Mouse (Mus musculus) liver, embryonic 13.5 days (tissue): ENCODE measurements at regions not wholly inside any gene's neighbourhood (a gene's known extent, or its start where the extent isn't known, plus 50 kb on each side); places are given as distances from the start of the nearest gene placed in this dataset.

Experiments
- ATAC-seq: fragments of 200-750 bp; cut with Nextera tagmentation; 2 replicates; pipeline ENCODE4 v1.8.0; 2017; ENCODE audit warnings: low read depth, mild to moderate bottlenecking, moderate number of reproducible peaks, moderate library complexity
- DNase-seq: peaks from one replicate; pipeline ENCODE4 v3.0.0; 2022
- H3K27ac ChIP-seq: fragments of 300-500 bp; sonication (generic); 2 replicates; pipeline ENCODE4 v1.5.1; 2015; ENCODE audit warnings: moderate library complexity, mild to moderate bottlenecking, inconsistent platforms
- H3K27me3 ChIP-seq: fragments of 300-500 bp; sonication (generic); 2 replicates; pipeline ENCODE4 v1.6.1; 2015; ENCODE audit warnings: mild to moderate bottlenecking, inconsistent platforms
- H3K36me3 ChIP-seq: fragments of 300-500 bp; sonication (generic); 2 replicates; pipeline ENCODE4 v1.6.1; 2015; ENCODE audit warnings: mild to moderate bottlenecking, inconsistent platforms
- H3K4me1 ChIP-seq: fragments of 300-500 bp; sonication (generic); replicated peaks from 2 replicates; pipeline ENCODE4 v1.6.1; 2015; ENCODE audit warnings: inconsistent platforms
- H3K4me2 ChIP-seq: fragments of 300-500 bp; sonication (generic); 2 replicates; pipeline ENCODE4 v1.6.1; 2015; ENCODE audit warnings: inconsistent platforms, mild to moderate bottlenecking, moderate library complexity
- H3K4me3 ChIP-seq: fragments of 300-500 bp; sonication (generic); replicated peaks from 2 replicates; pipeline ENCODE4 v1.5.1; 2015; ENCODE audit warnings: mild to moderate bottlenecking, inconsistent platforms
- H3K9ac ChIP-seq: fragments of 300-500 bp; sonication (generic); 2 replicates; pipeline ENCODE4 v1.6.1; 2015; ENCODE audit warnings: mild to moderate bottlenecking, inconsistent platforms
- H3K9me3 ChIP-seq: fragments of 300-500 bp; sonication (generic); replicated peaks from 2 replicates; pipeline ENCODE4 v1.6.1; 2016; ENCODE audit warnings: inconsistent platforms
- WGBS: fragments of 180-500 bp; shearing (Covaris S2); methylation state at CpG from one replicate; pipeline ENCODE4 v1.1.7; 2015; ENCODE audit not compliant: insufficient replicate concordance; 5-methylcytosine and 5-hydroxymethylcytosine counted together

- Histone ChIP-seq H3K36me3 (no peaks in the 10 kb centered on the region), H3K27ac (no peak overlapping the region), H3K27me3 (no peaks in the 10 kb centered on the region), H3K4me1 (no peaks in the 10 kb centered on the region), H3K9me3 (no peaks in the 10 kb centered on the region), H3K9ac (no peak overlapping the region), H3K4me2 (no peak overlapping the region), H3K4me3 (no peak overlapping the region)
- 67% methylated on average over 10 of the region's 12 CpGs for WGBS
- DNase-seq = no peak
- ATAC-seq = no peak
Observed at GRCm38 (mm10) chr15:57589404-57590377, 112.3 kb upstream of the Slc22a22 start.

DNA sequence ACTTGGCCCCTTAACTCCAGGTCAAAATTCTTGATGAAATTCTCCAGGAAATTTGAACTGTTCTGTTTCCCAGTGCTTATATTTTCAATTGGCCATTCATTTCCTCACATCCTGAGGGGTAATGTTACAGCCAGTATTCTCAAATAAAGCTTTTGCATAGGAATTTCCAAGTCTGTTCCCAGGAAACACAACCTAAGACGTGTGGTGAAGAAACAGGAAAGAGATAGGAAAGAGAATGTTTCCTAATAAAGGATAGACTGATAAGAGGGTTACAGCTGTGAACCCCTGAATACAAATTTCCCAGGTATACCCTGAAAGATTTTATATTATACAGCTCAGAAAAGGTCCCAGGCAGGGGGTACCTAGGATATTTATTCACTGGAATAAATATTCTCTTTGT, 108.0 kb upstream of the Slc22a22 start:
- Histone ChIP-seq H3K27ac (no peak overlapping the region), H3K4me3 (no peak overlapping the region), H3K4me1 (no peaks in the 10 kb centered on the region), H3K9me3 (no peaks in the 10 kb centered on the region), H3K4me2 (no peak overlapping the region), H3K27me3 (no peaks in the 10 kb centered on the region), H3K9ac (no peak overlapping the region), H3K36me3 (no peaks in the 10 kb centered on the region)
- DNase-seq = no peak
- WGBS = 18% methylated on average over 1 of the region's 1 CpGs
- no peak for ATAC-seq

- H3K4me1 ChIP-seq = no peaks in the 10 kb centered on the region
- ATAC-seq (no peak), DNase-seq (no peak)
- no peak overlapping the region for H3K4me3 ChIP-seq
- no peaks in the 10 kb centered on the region for H3K36me3 ChIP-seq
- H3K27me3 ChIP-seq = no peaks in the 10 kb centered on the region
- H3K9ac ChIP-seq = no peak overlapping the region
- H3K4me2 ChIP-seq = no peak overlapping the region
- no peak overlapping the region for H3K27ac ChIP-seq
- no peaks in the 10 kb centered on the region for H3K9me3 ChIP-seq
- 72% methylated on average over 11 of the region's 11 CpGs for WGBS
Observed at GRCm38 (mm10) chr15:57584498-57584897, 107.1 kb upstream of the Slc22a22 start.

DNA sequence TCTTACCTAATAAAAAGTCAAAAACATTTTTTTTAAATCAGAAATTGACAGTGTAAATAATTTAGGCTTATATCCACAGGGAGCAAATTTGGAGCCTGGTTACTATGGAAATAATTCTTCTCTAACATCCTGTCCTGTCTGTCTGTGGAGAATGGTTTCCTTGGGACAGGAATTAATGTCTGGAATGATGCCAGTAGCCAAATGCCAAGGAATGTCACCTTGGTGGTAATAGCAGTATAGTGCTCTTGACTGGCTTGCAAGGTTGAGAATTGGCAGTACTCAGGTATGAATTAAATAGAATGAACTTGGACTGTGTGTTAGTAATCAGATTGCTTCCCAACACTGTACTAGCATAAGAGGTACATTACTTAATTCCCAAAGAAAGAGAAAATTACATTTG, 103.8 kb upstream of the Slc22a22 start:
- ATAC-seq = no peak
- Histone ChIP-seq H3K27me3 (no peaks in the 10 kb centered on the region), H3K9me3 (no peaks in the 10 kb centered on the region), H3K36me3 (no peaks in the 10 kb centered on the region), H3K9ac (no peak overlapping the region), H3K4me1 (no peaks in the 10 kb centered on the region), H3K4me2 (no peak overlapping the region), H3K27ac (no peak overlapping the region), H3K4me3 (no peak overlapping the region)
- DNase-seq = no peak

- H3K27me3 ChIP-seq = no peaks in the 10 kb centered on the region
- DNase-seq (no peak), ATAC-seq (no peak)
- no peaks in the 10 kb centered on the region for H3K36me3 ChIP-seq
- H3K9me3 ChIP-seq = no peaks in the 10 kb centered on the region
- H3K4me1 ChIP-seq = no peaks in the 10 kb centered on the region
- H3K9ac ChIP-seq = no peak overlapping the region
- H3K27ac ChIP-seq = no peak overlapping the region
- H3K4me3 ChIP-seq = no peak overlapping the region
- WGBS = 24% methylated on average over 2 of the region's 2 CpGs
- no peak overlapping the region for H3K4me2 ChIP-seq
Observed at GRCm38 (mm10) chr15:57578794-57579193, 101.4 kb upstream of the Slc22a22 start.

DNA sequence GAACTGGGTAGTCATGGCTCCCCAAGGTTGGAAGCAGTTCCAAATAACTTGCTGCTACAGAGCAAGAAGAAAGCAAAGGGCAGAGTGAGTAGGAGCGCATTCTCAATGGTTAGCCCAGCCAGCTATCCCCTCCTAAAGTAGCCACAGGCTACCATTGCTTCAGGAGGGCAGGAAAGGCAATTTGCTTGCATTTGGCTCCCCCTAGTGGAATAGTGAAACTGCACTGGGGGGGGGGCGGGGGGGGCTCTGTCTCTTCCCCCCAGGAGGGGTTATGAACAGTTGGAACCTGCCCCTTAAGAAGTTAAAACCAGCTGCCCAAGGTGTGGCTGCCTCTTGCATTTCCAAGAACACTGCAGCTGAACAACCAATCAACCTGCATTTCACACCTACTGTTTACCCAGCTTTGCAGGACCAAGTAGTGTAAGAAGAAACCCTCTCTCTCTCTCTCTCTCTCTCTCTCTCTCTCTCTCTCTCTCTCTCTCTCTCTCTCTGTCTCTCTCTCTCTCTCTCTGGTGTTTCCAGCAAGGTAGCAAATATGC, 96.7 kb upstream of the Slc22a22 start:
- H3K9me3 ChIP-seq = no peaks in the 10 kb centered on the region
- H3K27ac ChIP-seq = no peak overlapping the region
- ATAC-seq = no peak
- no peak overlapping the region for H3K4me2 ChIP-seq
- H3K4me1 ChIP-seq = no peaks in the 10 kb centered on the region
- DNase-seq = no peak
- H3K9ac ChIP-seq = no peak overlapping the region
- WGBS = 30% methylated on average over 2 of the region's 2 CpGs
- no peaks in the 10 kb centered on the region for H3K36me3 ChIP-seq
- no peaks in the 10 kb centered on the region for H3K27me3 ChIP-seq
- H3K4me3 ChIP-seq = no peak overlapping the region

DNA sequence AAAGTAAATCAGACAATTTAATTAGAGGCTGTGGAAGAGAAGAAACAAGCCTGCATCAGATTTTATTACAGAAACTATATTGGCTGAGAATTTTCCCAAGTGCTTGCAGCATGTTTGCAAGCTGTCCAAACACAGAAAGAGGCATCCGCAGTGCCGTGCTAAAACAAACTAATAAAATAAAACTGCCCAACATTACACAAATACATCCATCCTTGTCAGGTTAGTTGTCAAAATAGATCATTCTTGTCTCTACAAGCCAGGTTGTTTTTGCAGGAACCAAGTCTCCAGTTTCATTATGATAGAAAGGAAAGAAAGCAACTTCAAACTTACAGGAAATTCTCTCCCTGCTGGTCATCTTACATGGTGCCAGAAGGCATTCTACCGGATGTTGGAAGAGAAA, 95.0 kb upstream of the Slc22a22 start:
- DNase-seq (no peak), ATAC-seq (no peak)
- H3K9me3 ChIP-seq = no peaks in the 10 kb centered on the region
- H3K27ac ChIP-seq = no peak overlapping the region
- H3K9ac ChIP-seq = no peak overlapping the region
- H3K27me3 ChIP-seq = no peaks in the 10 kb centered on the region
- 74% methylated on average over 3 of the region's 3 CpGs for WGBS
- no peaks in the 10 kb centered on the region for H3K36me3 ChIP-seq
- no peaks in the 10 kb centered on the region for H3K4me1 ChIP-seq
- no peak overlapping the region for H3K4me2 ChIP-seq
- no peak overlapping the region for H3K4me3 ChIP-seq

DNA sequence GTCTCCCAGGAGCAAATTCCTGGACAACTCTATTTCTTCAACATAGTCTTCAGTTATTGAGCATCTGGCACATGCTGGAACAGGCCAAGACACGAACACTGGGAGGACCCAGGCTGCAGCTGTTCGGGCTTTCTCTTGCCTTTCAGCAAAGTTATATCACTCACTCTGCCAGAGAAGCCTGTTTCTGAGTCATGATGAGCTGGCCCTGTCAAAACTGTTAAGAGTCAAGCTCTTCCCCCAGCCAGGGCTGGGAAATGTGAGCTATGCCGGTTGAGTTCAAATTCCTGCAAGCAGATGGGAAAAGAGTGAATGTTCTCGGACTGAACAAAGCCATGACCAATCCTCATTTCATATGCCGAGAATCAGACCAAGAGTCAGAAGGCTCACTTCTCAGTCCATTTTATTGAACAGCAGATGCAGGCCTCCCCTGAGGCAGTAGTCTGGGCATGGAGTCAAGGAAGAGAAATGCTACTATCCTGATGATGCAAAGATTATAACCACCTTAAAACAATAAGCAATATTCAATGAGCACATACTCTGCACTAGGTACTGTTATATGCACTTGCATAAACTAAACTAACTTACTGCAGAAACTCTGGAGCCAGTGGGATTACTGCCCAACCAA, 90.7 kb upstream of the Slc22a22 start:
- Histone ChIP-seq H3K27ac (no peak overlapping the region), H3K4me1 (no peaks in the 10 kb centered on the region), H3K4me3 (no peak overlapping the region), H3K36me3 (no peaks in the 10 kb centered on the region), H3K9me3 (no peaks in the 10 kb centered on the region), H3K4me2 (no peak overlapping the region), H3K9ac (no peak overlapping the region), H3K27me3 (no peaks in the 10 kb centered on the region)
- no peak for ATAC-seq
- no peak for DNase-seq
- WGBS = 66% methylated on average over 5 of the region's 5 CpGs

GRCm38 (mm10) chr15:57547154-57547553, 69.7 kb upstream of the Slc22a22 start:
- Histone ChIP-seq H3K4me1 (no peaks in the 10 kb centered on the region), H3K27me3 (no peaks in the 10 kb centered on the region), H3K4me3 (no peak overlapping the region), H3K27ac (no peak overlapping the region), H3K4me2 (no peak overlapping the region), H3K36me3 (no peaks in the 10 kb centered on the region), H3K9ac (no peak overlapping the region), H3K9me3 (no peaks in the 10 kb centered on the region)
- DNase-seq = no peak
- ATAC-seq = no peak
- WGBS = 31% methylated on average over 2 of the region's 2 CpGs

DNA sequence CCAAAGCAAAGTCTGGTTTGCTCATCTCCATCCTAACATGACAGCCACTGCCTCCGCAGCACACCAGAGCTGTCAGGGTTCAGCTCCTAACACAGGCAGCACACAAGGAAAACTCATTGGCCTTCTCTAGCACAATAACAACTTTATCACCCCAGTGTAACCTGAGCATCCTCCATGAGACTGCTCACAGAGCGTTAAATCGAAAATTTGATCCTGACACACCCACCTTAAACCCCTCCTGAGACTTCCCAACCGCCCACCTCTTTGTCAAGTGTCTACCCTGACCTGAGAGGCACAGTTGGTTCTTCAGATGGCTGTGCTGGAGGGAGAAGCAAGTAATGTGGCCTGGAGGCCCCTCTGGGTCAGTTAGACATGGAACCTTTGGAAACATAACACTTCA, 67.7 kb upstream of the Slc22a22 start:
- DNase-seq (no peak), ATAC-seq (no peak)
- H3K4me3 ChIP-seq = no peak overlapping the region
- H3K4me2 ChIP-seq = no peak overlapping the region
- no peaks in the 10 kb centered on the region for H3K27me3 ChIP-seq
- 75% methylated on average over 4 of the region's 4 CpGs for WGBS
- no peak overlapping the region for H3K27ac ChIP-seq
- H3K4me1 ChIP-seq = no peaks in the 10 kb centered on the region
- H3K9me3 ChIP-seq = no peaks in the 10 kb centered on the region
- no peak overlapping the region for H3K9ac ChIP-seq
- no peaks in the 10 kb centered on the region for H3K36me3 ChIP-seq

GRCm38 (mm10) chr15:57543985-57544384, 66.6 kb upstream of the Slc22a22 start:
- no peaks in the 10 kb centered on the region for H3K9me3 ChIP-seq
- no peaks in the 10 kb centered on the region for H3K36me3 ChIP-seq
- no peaks in the 10 kb centered on the region for H3K4me1 ChIP-seq
- H3K4me3 ChIP-seq = no peak overlapping the region
- H3K9ac ChIP-seq = no peak overlapping the region
- 45% methylated on average over 3 of the region's 3 CpGs for WGBS
- H3K27me3 ChIP-seq = no peaks in the 10 kb centered on the region
- DNase-seq (no peak), ATAC-seq (no peak)
- H3K27ac ChIP-seq = no peak overlapping the region
- no peak overlapping the region for H3K4me2 ChIP-seq

- no peak for ATAC-seq
- Histone ChIP-seq H3K9ac (no peak overlapping the region), H3K27me3 (no peaks in the 10 kb centered on the region), H3K4me3 (no peak overlapping the region), H3K27ac (no peak overlapping the region), H3K4me1 (no peaks in the 10 kb centered on the region), H3K36me3 (no peaks in the 10 kb centered on the region), H3K4me2 (no peak overlapping the region), H3K9me3 (no peaks in the 10 kb centered on the region)
- no peak for DNase-seq
- 26% methylated on average over 3 of the region's 3 CpGs for WGBS
Observed at GRCm38 (mm10) chr15:57542630-57543029, 65.2 kb upstream of the Slc22a22 start.
